Mouse (Mus musculus) cortical plate, adult 2 months (tissue): ENCODE results near the gene Tnfsf9. TPM values are rescaled to one million over a fixed set of nuclear protein-coding genes. Genes with fewer than 3 reads are reported as not detected.
"Not testable (repeated sequence)": the region's sequence is repeated elsewhere in the genome, so short reads cannot be mapped to it uniquely, and the experiment has no call there.

Experiments
- H3K27ac ChIP-seq: fragments of 200-500 bp; 2 replicates; pipeline ENCODE4 v1.5.1; 2012; ENCODE audit warnings: low read length, control low read depth, inconsistent platforms; ENCODE audit not compliant: insufficient read depth
- H3K4me1 ChIP-seq: fragments of 200-500 bp; 2 replicates; pipeline ENCODE4 v1.6.1; 2011; ENCODE audit warnings: low read length; ENCODE audit not compliant: control insufficient read depth, insufficient read depth
- H3K4me3 ChIP-seq: fragments of 200-500 bp; 2 replicates; pipeline ENCODE4 v1.5.1; 2011; ENCODE audit warnings: mild to moderate bottlenecking, low read length, control low read depth; ENCODE audit not compliant: insufficient read depth
- CTCF ChIP-seq: fragments of 200-500 bp; IDR thresholded peaks from 2 replicates; pipeline ENCODE4 v1.5.1; 2011; ENCODE audit warnings: mild to moderate bottlenecking, control low read depth, low read length; ENCODE audit not compliant: insufficient read depth; ENCODE audit errors: extremely low read depth
- POLR2A ChIP-seq: fragments of 200-500 bp; IDR thresholded peaks from 2 replicates; pipeline ENCODE4 v1.6.1; 2011; ENCODE audit warnings: mild to moderate bottlenecking, low read length, control low read depth; ENCODE audit not compliant: insufficient read depth; ENCODE audit errors: extremely low read depth
- polyA plus RNA-seq: library from polyadenylated mRNA; depleted of rRNA; stranded (reverse); fragments of >200 nt; gene quantifications from 2 replicates; pipeline ENCODE4 v1.2.3, GENCODE M21; 2012

The Tnfsf9 gene
- polyA plus RNA-seq, 1 experiment: 1.0 TPM

GRCm38 (mm10) chr17:57125853-57126622 is 20.9 kb downstream of the Tnfsf9 start:
- TF ChIP-seq POLR2A (no peak), CTCF (no peak)
- Histone ChIP-seq H3K27ac (no peak overlapping the region), H3K4me3 (no peak overlapping the region), H3K4me1 (no peaks in the 10 kb centered on the region)

GRCm38 (mm10) chr17:57131793-57132192 is 26.7 kb downstream of the Tnfsf9 start:
- H3K4me1 ChIP-seq: no peaks in the 10 kb centered on the region
- no peak for TF ChIP-seq CTCF
- TF ChIP-seq POLR2A: no peak
- H3K4me3 ChIP-seq: no peak overlapping the region
- H3K27ac ChIP-seq: no peak overlapping the region

- not testable (repeated sequence) for H3K27ac ChIP-seq, H3K4me3 ChIP-seq, H3K4me1 ChIP-seq
These were observed 28.9 kb downstream of the Tnfsf9 start for GRCm38 (mm10) chr17:57134021-57134420.

- Histone ChIP-seq H3K4me1 (no peaks in the 10 kb centered on the region), H3K4me3 (no peak overlapping the region), H3K27ac (no peak overlapping the region)
- TF ChIP-seq POLR2A (no peak), CTCF (no peak)
These were observed 29.6 kb downstream of the Tnfsf9 start for GRCm38 (mm10) chr17:57134693-57135092.

- Histone ChIP-seq H3K4me3 (no peak overlapping the region), H3K27ac (no peak overlapping the region), H3K4me1 (no peaks in the 10 kb centered on the region)
- TF ChIP-seq POLR2A: no peak
- no peak for TF ChIP-seq CTCF
These were observed 30.5 kb downstream of the Tnfsf9 start for GRCm38 (mm10) chr17:57135635-57136034.

GRCm38 (mm10) chr17:57138676-57139075 is 33.6 kb downstream of the Tnfsf9 start:
- Histone ChIP-seq H3K4me3 (no peak overlapping the region), H3K27ac (no peak overlapping the region), H3K4me1 (no peaks in the 10 kb centered on the region)
- TF ChIP-seq CTCF (no peak), POLR2A (no peak)

- no peak overlapping the region for H3K27ac ChIP-seq
- TF ChIP-seq CTCF (no peak), POLR2A (no peak)
- H3K4me1 ChIP-seq: no peaks in the 10 kb centered on the region
- no peak overlapping the region for H3K4me3 ChIP-seq
These were observed 34.6 kb downstream of the Tnfsf9 start for GRCm38 (mm10) chr17:57139708-57140107.

GRCm38 (mm10) chr17:57143704-57144103 is 38.6 kb downstream of the Tnfsf9 start:
- H3K27ac ChIP-seq: no peak overlapping the region
- no peak overlapping the region for H3K4me3 ChIP-seq
- TF ChIP-seq POLR2A: no peak
- TF ChIP-seq CTCF: no peak
- H3K4me1 ChIP-seq: no peaks in the 10 kb centered on the region

- Histone ChIP-seq H3K4me3 (no peak overlapping the region), H3K4me1 (no peaks in the 10 kb centered on the region), H3K27ac (no peak overlapping the region)
- TF ChIP-seq POLR2A (no peak), CTCF (no peak)
These were observed 40.0 kb downstream of the Tnfsf9 start for GRCm38 (mm10) chr17:57145115-57145514.

- TF ChIP-seq POLR2A (no peak), CTCF (no peak)
- no peak overlapping the region for H3K4me3 ChIP-seq
- H3K4me1 ChIP-seq: no peaks in the 10 kb centered on the region
- no peak overlapping the region for H3K27ac ChIP-seq
These were observed 43.2 kb downstream of the Tnfsf9 start for GRCm38 (mm10) chr17:57148343-57148742.

GRCm38 (mm10) chr17:57148994-57149803 is 44.1 kb downstream of the Tnfsf9 start, which contains the start of gene Cd70:
Gene Cd70 (minus strand): TSS chr17:57149777.
- H3K4me3 ChIP-seq: no peak within 1 kb of the TSS
- TF ChIP-seq CTCF: no peak
- TF ChIP-seq POLR2A: no peak
- H3K27ac ChIP-seq: no peak within 1 kb of the TSS
- no peaks in the 10 kb centered on the region for H3K4me1 ChIP-seq
